Mouse (Mus musculus) olfactory bulb, adult 2 months (tissue): ENCODE results near the gene Aen. TPM values are rescaled to one million over a fixed set of nuclear protein-coding genes. Genes with fewer than 3 reads are reported as not detected.
A peak's percentile ranks its signal among the peaks of the same experiment; 100 is the strongest.

Experiments used
- H3K27ac ChIP-seq: fragments of 200-500 bp; 2 replicates; pipeline ENCODE4 v1.5.1; 2012; ENCODE audit warnings: low read depth, low read length; ENCODE audit not compliant: insufficient read depth
- H3K4me1 ChIP-seq: fragments of 200-500 bp; 2 replicates; pipeline ENCODE4 v1.6.1; 2012; ENCODE audit warnings: low read length; ENCODE audit not compliant: control insufficient read depth, insufficient read depth
- H3K4me3 ChIP-seq: fragments of 200-500 bp; 2 replicates; pipeline ENCODE4 v1.5.1; 2012; ENCODE audit warnings: mild to moderate bottlenecking, low read depth, low read length, moderate library complexity; ENCODE audit not compliant: insufficient read depth
- CTCF ChIP-seq: fragments of 200-500 bp; IDR thresholded peaks from 2 replicates; pipeline ENCODE4 v1.5.1; 2012; ENCODE audit warnings: low read depth, mild to moderate bottlenecking, low read length, moderate library complexity; ENCODE audit not compliant: insufficient read depth
- POLR2A ChIP-seq: fragments of 200-500 bp; IDR thresholded peaks from 2 replicates; pipeline ENCODE4 v1.6.1; 2012; ENCODE audit warnings: mild to moderate bottlenecking, low read depth, low read length, moderate library complexity; ENCODE audit not compliant: insufficient read depth
- WGBS: fragments of 180-500 bp; shearing (Covaris S2); methylation state at CpG from one replicate; pipeline ENCODE4 v1.1.7; 2018; 5-methylcytosine and 5-hydroxymethylcytosine counted together
- polyA plus RNA-seq: library from polyadenylated mRNA; stranded (reverse); fragments of >200 nt; gene quantifications from 2 replicates; pipeline ENCODE4 v1.2.4, GENCODE M21; 2012; ENCODE audit warnings: low replicate concordance; ENCODE audit not compliant: missing spikeins, insufficient read depth, insufficient read length

The Aen gene
- polyA plus RNA-seq, 1 experiment: not detected

GRCm38 (mm10) chr7:78868731-78869130, 26.9 kb upstream of the Aen start:
- no peak for TF ChIP-seq POLR2A
- no peak for TF ChIP-seq CTCF
- WGBS: 81% methylated on average over 5 of the region's 5 CpGs
- H3K4me1 ChIP-seq: no peaks in the 10 kb centered on the region
- H3K27ac ChIP-seq: no peak overlapping the region
- no peak overlapping the region for H3K4me3 ChIP-seq

GRCm38 (mm10) chr7:78872366-78872765, 23.3 kb upstream of the Aen start:
- no peak overlapping the region for H3K4me3 ChIP-seq
- WGBS: 88% methylated on average over 6 of the region's 6 CpGs
- TF ChIP-seq POLR2A: no peak
- no peak for TF ChIP-seq CTCF
- H3K4me1 ChIP-seq: no peaks in the 10 kb centered on the region
- H3K27ac ChIP-seq: no peak overlapping the region

- H3K4me1 ChIP-seq: no peaks in the 10 kb centered on the region
- H3K4me3 ChIP-seq: no peak overlapping the region
- WGBS: 84% methylated on average over 5 of the region's 5 CpGs
- TF ChIP-seq POLR2A (no peak), CTCF (no peak)
- no peak overlapping the region for H3K27ac ChIP-seq
Observed at GRCm38 (mm10) chr7:78872831-78873230, 22.8 kb upstream of the Aen start.

GRCm38 (mm10) chr7:78881607-78882468, 13.8 kb upstream of the Aen start:
- no peak for TF ChIP-seq POLR2A
- TF ChIP-seq CTCF: no peak
- Histone ChIP-seq H3K4me3 (peak overlapping the region; percentile 65), H3K27ac (no peak overlapping the region), H3K4me1 (peaks cover 32% of the 10 kb centered on the region)
- WGBS: 12% methylated on average over 16 of the region's 16 CpGs

GRCm38 (mm10) chr7:78882469-78882837, 13.2 kb upstream of the Aen start:
- H3K4me1 ChIP-seq: peaks cover 36% of the 10 kb centered on the region
- 1% methylated on average over 23 of the region's 23 CpGs for WGBS
- TF ChIP-seq POLR2A (0 out of 2 replicates have a peak, but pooled peaks have one; percentile 17), CTCF (no peak)
- H3K4me3 ChIP-seq: peak overlapping the region; percentile 65
- peak overlapping the region; percentile 47; the same call in 1 of the 2 replicates for H3K27ac ChIP-seq

- Histone ChIP-seq H3K27ac (no peak overlapping the region), H3K4me1 (peaks cover 43% of the 10 kb centered on the region), H3K4me3 (peak overlapping the region; percentile 65)
- TF ChIP-seq CTCF (no peak), POLR2A (no peak)
- 1% methylated on average over 34 of the region's 34 CpGs for WGBS
Observed at GRCm38 (mm10) chr7:78883016-78883725, 12.5 kb upstream of the Aen start.

GRCm38 (mm10) chr7:78883726-78884060, 12.0 kb upstream of the Aen start:
- 5% methylated on average over 8 of the region's 8 CpGs for WGBS
- peaks cover 43% of the 10 kb centered on the region for H3K4me1 ChIP-seq

GRCm38 (mm10) chr7:78884139-78884538, 11.5 kb upstream of the Aen start:
- Histone ChIP-seq H3K4me1 (peaks cover 43% of the 10 kb centered on the region), H3K27ac (no peak overlapping the region)
- WGBS: 8% methylated on average over 6 of the region's 6 CpGs

More at GRCm38 (mm10) chr7:78883726-78884060, 12.0 kb upstream of the Aen start:
- TF ChIP-seq POLR2A (no peak), CTCF (no peak)
- Histone ChIP-seq H3K27ac (no peak overlapping the region), H3K4me3 (peak overlapping the region; percentile 65)

GRCm38 (mm10) chr7:78885404-78885803, 10.2 kb upstream of the Aen start:
- Histone ChIP-seq H3K4me1 (peaks cover 43% of the 10 kb centered on the region), H3K4me3 (no peak overlapping the region), H3K27ac (no peak overlapping the region)
- 82% methylated on average over 5 of the region's 5 CpGs for WGBS
- TF ChIP-seq CTCF (no peak), POLR2A (no peak)

More at GRCm38 (mm10) chr7:78884139-78884538, 11.5 kb upstream of the Aen start:
- H3K4me3 ChIP-seq: peak overlapping the region; percentile 25
- TF ChIP-seq POLR2A (no peak), CTCF (no peak)
